Mouse (Mus musculus) 3134 (cell line): ENCODE data around the gene Sufu.

Source experiments
- DNase-seq: peaks from one replicate; pipeline ENCODE4 v3.0.0-alpha.2; 2011; ENCODE audit warnings: low spot score; ENCODE audit not compliant: insufficient read length; ENCODE audit errors: extremely low read depth

Gene Sufu

GRCm38 (mm10) chr19:46486709-46487108 lies 90.0 kb downstream of the Sufu start:
- no peak for DNase-seq

GRCm38 (mm10) chr19:46489448-46489847 lies 92.8 kb downstream of the Sufu start:
- no peak for DNase-seq

- peak; percentile 84 for DNase-seq
Measured at GRCm38 (mm10) chr19:46490634-46491033, 93.9 kb downstream of the Sufu start.

GRCm38 (mm10) chr19:46495136-46495535 lies 98.4 kb downstream of the Sufu start:
- no peak for DNase-seq

- DNase-seq, result no peak
Measured at GRCm38 (mm10) chr19:46497230-46497629, 100.5 kb downstream of the Sufu start.

GRCm38 (mm10) chr19:46499539-46499835 lies 102.8 kb downstream of the Sufu start:
- no peak for DNase-seq

- DNase-seq, result peak; percentile 94
Measured at GRCm38 (mm10) chr19:46499836-46500580, 103.3 kb downstream of the Sufu start.

GRCm38 (mm10) chr19:46500581-46501341 lies 104.1 kb downstream of the Sufu start:
- DNase-seq, result no peak

GRCm38 (mm10) chr19:46501401-46502068 lies 104.8 kb downstream of the Sufu start, which contains the start of gene Trim8:
Trim8 (plus strand) TSS chr19:46501702.
- peak; percentile 87 for DNase-seq

- peak; percentile 78 for DNase-seq
Measured at GRCm38 (mm10) chr19:46502069-46502455, 105.4 kb downstream of the Sufu start.

- DNase-seq, result peak; percentile 88
Measured at GRCm38 (mm10) chr19:46502471-46503166, 105.9 kb downstream of the Sufu start.

GRCm38 (mm10) chr19:46503351-46504084 lies 106.8 kb downstream of the Sufu start:
- DNase-seq, result peak; percentile 88

GRCm38 (mm10) chr19:46504085-46504552 lies 107.4 kb downstream of the Sufu start:
- DNase-seq, result peak; percentile 87

GRCm38 (mm10) chr19:46504822-46505417 lies 108.2 kb downstream of the Sufu start:
- DNase-seq, result no peak

GRCm38 (mm10) chr19:46505646-46506371 lies 109.1 kb downstream of the Sufu start:
- DNase-seq, result no peak

- DNase-seq, result no peak
Measured at GRCm38 (mm10) chr19:46506372-46506717, 109.6 kb downstream of the Sufu start.

GRCm38 (mm10) chr19:46507181-46507581 lies 110.5 kb downstream of the Sufu start:
- no peak for DNase-seq

GRCm38 (mm10) chr19:46507806-46508205 lies 111.1 kb downstream of the Sufu start:
- no peak for DNase-seq

- DNase-seq, result no peak
Measured at GRCm38 (mm10) chr19:46508738-46509137, 112.0 kb downstream of the Sufu start.
